Comparison of ENCODE assay signal across 33 mouse cellular contexts in the genomic region with DNA sequence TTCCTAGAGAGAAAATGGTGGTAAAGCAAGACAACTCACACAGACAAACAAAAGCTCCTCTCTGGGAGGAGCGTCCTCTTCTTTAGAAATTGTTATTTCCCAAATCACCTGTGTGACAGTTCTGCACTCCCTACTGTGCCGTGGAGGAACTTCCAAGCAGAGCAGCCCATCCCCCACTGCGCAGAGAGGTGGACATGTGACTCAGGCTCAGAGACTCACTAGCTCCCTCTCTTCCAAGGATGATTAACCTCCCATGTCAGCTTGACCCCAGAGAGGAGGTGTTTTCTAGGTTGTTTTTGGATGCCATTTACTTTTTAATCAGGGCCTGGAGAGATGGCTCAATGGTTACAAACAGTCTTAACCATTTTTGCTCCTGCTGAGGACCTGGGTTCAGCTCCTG. TPM values are rescaled to one million over a fixed set of nuclear protein-coding genes. Genes with fewer than 3 reads are reported as not detected.
A peak's percentile ranks its signal among the peaks of the same experiment; 100 is the strongest.
DNase-seq lines count a peak whose midpoint lies in the region; ATAC-seq lines count a peak whose summit lies in the region.
"Had no signal": no experiment of that assay in that cellular context is flagged by ENCODE, and none has a peak within 500 bp of the region (broad histone marks: within the 10 kb centered on the region; RNA-seq: fewer than 3 reads in every experiment).

No protein-coding gene starts in this region.

- no peaks in the 10 kb centered on the region for H3K9me3 ChIP-seq in kidney, embryonic 15.5 days (replicated peaks)
- H3K9me3 ChIP-seq: embryonic facial prominence, embryonic 13.5 days; forebrain, embryonic 10.5 days; forebrain, embryonic 15.5 days; heart, embryonic 13.5 days; hindbrain, embryonic 10.5 days; hindbrain, embryonic 15.5 days; limb, embryonic 12.5 days; liver, embryonic 15.5 days; midbrain, embryonic 10.5 days; midbrain, embryonic 15.5 days; neural tube, embryonic 15.5 days had no signal

- H3K4me3 ChIP-seq in kidney, embryonic 15.5 days (replicated peaks), result no peak overlapping the region
- H3K4me3 ChIP-seq: embryonic facial prominence, embryonic 13.5 days; forebrain, embryonic 10.5 days; forebrain, embryonic 15.5 days; gastrocnemius, adult 2 months; heart, adult 2 months; heart, embryonic 13.5 days; hindbrain, embryonic 10.5 days; hindbrain, embryonic 15.5 days; left cerebral cortex, adult 2 months; limb, embryonic 12.5 days; liver, embryonic 15.5 days; midbrain, embryonic 10.5 days; midbrain, embryonic 15.5 days; neural tube, embryonic 15.5 days had no signal

- 37% methylated on average over 3 of the region's 3 CpGs for WGBS in kidney, embryonic 15.5 days

- no peak for ATAC-seq in kidney, embryonic 15.5 days (replicated peaks; ENCODE audit: low FRiP score)
- ATAC-seq: forebrain, embryonic 15.5 days; inflammation-experienced regulatory T-cells, adult 6 months; midbrain, embryonic 15.5 days had no signal

- no peak overlapping the region for H3K27ac ChIP-seq in kidney, embryonic 15.5 days
- H3K27ac ChIP-seq: embryonic facial prominence, embryonic 13.5 days; forebrain, embryonic 10.5 days; forebrain, embryonic 15.5 days; heart, adult 2 months; heart, embryonic 13.5 days; hindbrain, embryonic 10.5 days; hindbrain, embryonic 15.5 days; left cerebral cortex, adult 2 months; limb, embryonic 12.5 days; liver, embryonic 15.5 days; midbrain, embryonic 10.5 days; midbrain, embryonic 15.5 days; neural tube, embryonic 15.5 days had no signal

- no peaks in the 10 kb centered on the region for H3K36me3 ChIP-seq in kidney, embryonic 15.5 days
- H3K36me3 ChIP-seq: embryonic facial prominence, embryonic 13.5 days; forebrain, embryonic 10.5 days; forebrain, embryonic 15.5 days; heart, embryonic 13.5 days; hindbrain, embryonic 10.5 days; hindbrain, embryonic 15.5 days; limb, embryonic 12.5 days; liver, embryonic 15.5 days; midbrain, embryonic 10.5 days; midbrain, embryonic 15.5 days; neural tube, embryonic 15.5 days had no signal

- H3K9ac ChIP-seq in kidney, embryonic 15.5 days, result no peak overlapping the region
- H3K9ac ChIP-seq: embryonic facial prominence, embryonic 13.5 days; forebrain, embryonic 15.5 days; heart, embryonic 13.5 days; hindbrain, embryonic 15.5 days; limb, embryonic 12.5 days; liver, embryonic 15.5 days; lung, embryonic 14.5 days; midbrain, embryonic 15.5 days; neural tube, embryonic 15.5 days had no signal

- DNase-seq in kidney, adult 11 months, result peak; percentile 55
- DNase-seq in kidney, postnatal 36 days, result peak; percentile 61 to 78
- DNase-seq in kidney, postnatal 10 days, result no peak
- peak; percentile 34 to 51 for DNase-seq in kidney, postnatal 4 days
- DNase-seq in right cerebral cortex, postnatal 14 days, result no peak
- DNase-seq in layer of hippocampus, postnatal 25 days (ENCODE audit: extremely low spot score in 1 of 2, low spot score in 1 of 2), result no peak
- DNase-seq: adrenal gland, postnatal 14 days; cerebellum, adult 11 months; cerebellum, adult 9-10 months; cerebellum, postnatal 36 days; gastrocnemius, adult 2 months; heart, adult 2 months; heart, postnatal 14 days; lung, embryonic 14.5 days; lung, postnatal 14 days; retina, postnatal 1 day; right cerebral cortex, postnatal 25 days; thymus, adult 18-20 months; thymus, postnatal 25 days had no signal

- no peaks in the 10 kb centered on the region for H3K27me3 ChIP-seq in kidney, embryonic 15.5 days
- H3K27me3 ChIP-seq: embryonic facial prominence, embryonic 13.5 days; forebrain, embryonic 15.5 days; heart, embryonic 13.5 days; hindbrain, embryonic 15.5 days; limb, embryonic 12.5 days; liver, embryonic 15.5 days; midbrain, embryonic 15.5 days; neural tube, embryonic 15.5 days had no signal

- 0 out of 2 replicates have a peak, but pooled peaks cover 7% of the 10 kb centered on the region for H3K4me1 ChIP-seq in kidney, embryonic 15.5 days
- H3K4me1 ChIP-seq: liver, embryonic 15.5 days had no signal

- H3K4me2 ChIP-seq in kidney, embryonic 15.5 days, result no peak overlapping the region
- H3K4me2 ChIP-seq: embryonic facial prominence, embryonic 13.5 days; forebrain, embryonic 15.5 days; heart, embryonic 13.5 days; hindbrain, embryonic 15.5 days; limb, embryonic 12.5 days; liver, embryonic 15.5 days; lung, embryonic 14.5 days; midbrain, embryonic 15.5 days; neural tube, embryonic 15.5 days had no signal

RNA-seq across cellular contexts. Expression of gene Sypl, which starts 29.4 kb away (rescaled TPM):
- polyA plus RNA-seq in kidney, embryonic 15.5 days (2015; fragmentation: Nextera tagmentation; extraction: Ambion mirVana), result 118 and 131 TPM in 2 replicates
- total RNA-seq in layer of hippocampus, postnatal 25 days (2021), result 10 to 100 TPM; 41.2 to 44.4 TPM

Comparison
In these comparisons a context has a peak if more than half of its experiments do, and no peak if none do; other contexts are left out.
1. DNase-seq: peak in kidney, adult 11 months (single experiment), kidney, postnatal 36 days (2 of 2) and kidney, postnatal 4 days (2 of 2); none in kidney, postnatal 10 days (single experiment), right cerebral cortex, postnatal 14 days (single experiment) and layer of hippocampus, postnatal 25 days (0 of 2).